Mouse (Mus musculus): Measurements from ENCODE around the gene Zfp882. TPM values are rescaled to one million over a fixed set of nuclear protein-coding genes. Genes with fewer than 3 reads are reported as not detected.

Zfp882 gene
- polyA plus RNA-seq, 1 experiment from 2014 or later: 3.0 TPM

GRCm38 (mm10) chr8:71954666-71955065, 46.3 kb downstream of the Zfp882 start:
- in situ Hi-C loops (cut with MboI; ENCODE audit: low pct_unique_long_range_greater_than_20kb): no loop called here
- ChIA-PET CTCF (no interaction called here), POLR2A (no interaction called here)
- DNase-seq (ENCODE audit: low read depth, low spot score) (no peak), ATAC-seq (no peak)
- no peak for TF ChIP-seq CTCF (IDR thresholded peaks at IDR 0.05)
- no peaks in the 10 kb centered on the region for H3K27me3 ChIP-seq

- CTCF ChIA-PET: no interaction called here
- ATAC-seq (no peak), DNase-seq (ENCODE audit: low read depth, low spot score) (no peak)
- no peaks in the 10 kb centered on the region for H3K27me3 ChIP-seq
- POLR2A ChIA-PET: interaction anchor here (1.3 kb wide), 1 partner anchor 27 kb away, joined by 3 read pairs; no protein-coding TSS in a partner anchor
- in situ Hi-C loops (cut with MboI; ENCODE audit: low pct_unique_long_range_greater_than_20kb): no loop called here
- TF ChIP-seq CTCF (IDR thresholded peaks at IDR 0.05): no peak
Measured at GRCm38 (mm10) chr8:71960483-71960882, 52.1 kb downstream of the Zfp882 start.

GRCm38 (mm10) chr8:71961796-71962195, 53.4 kb downstream of the Zfp882 start:
- DNase-seq (ENCODE audit: low read depth, low spot score) (no peak), ATAC-seq (no peak)
- ChIA-PET POLR2A (no interaction called here), CTCF (no interaction called here)
- in situ Hi-C loops (cut with MboI; ENCODE audit: low pct_unique_long_range_greater_than_20kb): no loop called here
- H3K27me3 ChIP-seq: no peaks in the 10 kb centered on the region
- no peak for TF ChIP-seq CTCF (IDR thresholded peaks at IDR 0.05)

- DNase-seq (ENCODE audit: low read depth, low spot score) (no peak), ATAC-seq (no peak)
- in situ Hi-C loops (cut with MboI; ENCODE audit: low pct_unique_long_range_greater_than_20kb): no loop called here
- CTCF ChIA-PET: interaction anchor here (1.0 to 1.7 kb wide), 2 partner anchors 9 to 105 kb away, joined by 4 to 7 read pairs; no protein-coding TSS in a partner anchor
- no peak for TF ChIP-seq CTCF (IDR thresholded peaks at IDR 0.05)
- POLR2A ChIA-PET: interaction anchor here (0.6 kb wide), 1 partner anchor 211 kb away, joined by 3 read pairs; no protein-coding TSS in a partner anchor
- H3K27me3 ChIP-seq: no peaks in the 10 kb centered on the region
Measured at GRCm38 (mm10) chr8:71964051-71964450, 55.6 kb downstream of the Zfp882 start.

GRCm38 (mm10) chr8:71965166-71965565, 56.8 kb downstream of the Zfp882 start:
- DNase-seq (ENCODE audit: low read depth, low spot score): no peak
- in situ Hi-C loops (cut with MboI; ENCODE audit: low pct_unique_long_range_greater_than_20kb): no loop called here
- no peak for ATAC-seq
- no peaks in the 10 kb centered on the region for H3K27me3 ChIP-seq
- POLR2A ChIA-PET: no interaction called here
- CTCF ChIA-PET: no interaction called here
- no peak for TF ChIP-seq CTCF (IDR thresholded peaks at IDR 0.05)

Other genes starting within 250 kb of the Zfp882 start
- 2.5 TPM for gene Unc13a, start 236.9 kb upstream of the Zfp882 start, polyA plus RNA-seq (2021)
- gene Jak3, start 232.3 kb upstream of the Zfp882 start, polyA plus RNA-seq (2021): 26.7 TPM
- gene Insl3, start 219.4 kb upstream of the Zfp882 start, polyA plus RNA-seq (2021): 8.8 TPM
- gene B3gnt3, start 206.8 kb upstream of the Zfp882 start, polyA plus RNA-seq (2021): 1.4 TPM
- gene Fcho1, start 182.9 kb upstream of the Zfp882 start, polyA plus RNA-seq (2021): 5.6 TPM
- gene Zfp709, start 26.6 kb upstream of the Zfp882 start, polyA plus RNA-seq (2021): 0.99 TPM
- gene Zfp617, start within 50 bp of the Zfp882 start, polyA plus RNA-seq (2021): 26.0 TPM
- 13.3 TPM for gene Zfp961, start 42.4 kb downstream of the Zfp882 start, polyA plus RNA-seq (2021)
- not detected for gene Cyp4f18, start 101.0 kb downstream of the Zfp882 start, polyA plus RNA-seq (2021)
- not detected for gene Olfr372, start 132.6 kb downstream of the Zfp882 start, polyA plus RNA-seq (2021)
- gene Olfr373, start 174.6 kb downstream of the Zfp882 start, polyA plus RNA-seq (2021): 0.01 TPM
- 0.01 TPM for gene Olfr374, start 198.4 kb downstream of the Zfp882 start, polyA plus RNA-seq (2021)
- 660 TPM for gene Tpm4, start 226.4 kb downstream of the Zfp882 start, polyA plus RNA-seq (2021)

All from Patski (cell line).